Mouse (Mus musculus) midbrain, postnatal 0 days (tissue): ENCODE measurements at regions not wholly inside any gene's neighbourhood (a gene's known extent, or its start where the extent isn't known, plus 50 kb on each side); places are given as distances from the start of the nearest gene placed in this dataset.
A peak's percentile ranks its signal among the peaks of the same experiment; 100 is the strongest.

ENCODE experiments used
- ATAC-seq: fragments of 200-750 bp; cut with Nextera tagmentation; 2 replicates; pipeline ENCODE4 v1.8.0; 2017; ENCODE audit warnings: moderate number of reproducible peaks, mild to moderate bottlenecking, moderate TSS enrichment, moderate library complexity; ENCODE audit not compliant: low FRiP score
- DNase-seq: peaks from one replicate; pipeline ENCODE4 v3.0.0-alpha.2; 2015; ENCODE audit warnings: low spot score
- H3K27ac ChIP-seq: fragments of 300-500 bp; sonication (generic); 2 replicates; pipeline ENCODE4 v1.5.1; 2014; ENCODE audit warnings: low read depth, mild to moderate bottlenecking, low read length, mixed read lengths
- H3K27me3 ChIP-seq: fragments of 300-500 bp; sonication (generic); 2 replicates; pipeline ENCODE4 v1.6.1; 2014; ENCODE audit warnings: low read length, control low read depth, mixed read lengths; ENCODE audit not compliant: insufficient read depth
- H3K36me3 ChIP-seq: fragments of 300-500 bp; sonication (generic); 2 replicates; pipeline ENCODE4 v1.6.1; 2014; ENCODE audit warnings: low read length, control low read depth, mixed read lengths; ENCODE audit not compliant: insufficient read depth
- H3K4me1 ChIP-seq: fragments of 300-500 bp; sonication (generic); 2 replicates; pipeline ENCODE4 v1.6.1; 2014; ENCODE audit warnings: mild to moderate bottlenecking, control low read depth, antibody characterized with exemption, low read length, mixed read lengths; ENCODE audit not compliant: insufficient read depth
- H3K4me2 ChIP-seq: fragments of 300-500 bp; sonication (generic); 2 replicates; pipeline ENCODE4 v1.6.1; 2014; ENCODE audit warnings: low read depth, mild to moderate bottlenecking, low read length, mixed read lengths; ENCODE audit not compliant: poor library complexity, severe bottlenecking
- H3K4me3 ChIP-seq: fragments of 300-500 bp; sonication (generic); 2 replicates; pipeline ENCODE4 v1.5.1; 2014; ENCODE audit warnings: low read depth, mild to moderate bottlenecking, low read length, moderate library complexity
- H3K9ac ChIP-seq: fragments of 300-500 bp; sonication (generic); replicated peaks from 2 replicates; pipeline ENCODE4 v1.6.1; 2014; ENCODE audit warnings: mild to moderate bottlenecking, low read length, moderate library complexity, mixed read lengths; ENCODE audit not compliant: poor library complexity, severe bottlenecking
- H3K9me3 ChIP-seq: fragments of 300-500 bp; sonication (generic); 2 replicates; pipeline ENCODE4 v1.6.1; 2016; ENCODE audit warnings: low read length, control low read depth
- CTCF ChIP-seq: IDR thresholded peaks from 2 replicates; pipeline ENCODE4 v1.5.1; 2016; ENCODE audit warnings: antibody characterized with exemption, mild to moderate bottlenecking
- WGBS: fragments of 180-500 bp; shearing (Covaris S2); extraction: QIAGEN DNeasy Blood & Tissue Kit; methylation state at CpG from one replicate; pipeline ENCODE4 v1.1.7; 2014; 5-methylcytosine and 5-hydroxymethylcytosine counted together

- peaks cover 7% of the 10 kb centered on the region; the same call in 1 of the 2 replicates for H3K4me1 ChIP-seq
- 55% methylated on average over 26 of the region's 26 CpGs for WGBS
- peak; percentile 86 for DNase-seq
- H3K4me2 ChIP-seq: 0 out of 2 replicates have a peak overlapping the region, but pooled peaks have one; percentile 18
- ATAC-seq: no peak
- no peaks in the 10 kb centered on the region for H3K9me3 ChIP-seq
- TF ChIP-seq CTCF: no peak
- peak overlapping the region; percentile 40 for H3K27ac ChIP-seq
- H3K4me3 ChIP-seq: no peak overlapping the region
- no peak overlapping the region for H3K9ac ChIP-seq
- no peaks in the 10 kb centered on the region for H3K27me3 ChIP-seq
- H3K36me3 ChIP-seq: no peaks in the 10 kb centered on the region
These were observed 171.7 kb upstream of the Kazn start for GRCm38 (mm10) chr4:142410596-142411573.

- Histone ChIP-seq H3K4me3 (no peak overlapping the region), H3K9me3 (no peaks in the 10 kb centered on the region), H3K4me2 (no peak overlapping the region), H3K9ac (no peak overlapping the region), H3K36me3 (no peaks in the 10 kb centered on the region), H3K4me1 (no peaks in the 10 kb centered on the region), H3K27me3 (no peaks in the 10 kb centered on the region), H3K27ac (no peak overlapping the region)
- no peak for ATAC-seq
- WGBS: 77% methylated on average over 7 of the region's 7 CpGs
- peak; percentile 34 for TF ChIP-seq CTCF
- no peak for DNase-seq
These were observed 158.7 kb upstream of the Kazn start for GRCm38 (mm10) chr4:142397858-142398257.

GRCm38 (mm10) chr4:142392924-142393323 lies 153.7 kb upstream of the Kazn start:
- H3K4me1 ChIP-seq: no peaks in the 10 kb centered on the region
- H3K27ac ChIP-seq: no peak overlapping the region
- no peak overlapping the region for H3K4me3 ChIP-seq
- no peaks in the 10 kb centered on the region for H3K36me3 ChIP-seq
- H3K27me3 ChIP-seq: no peaks in the 10 kb centered on the region
- DNase-seq: peak; percentile 59
- H3K9ac ChIP-seq: no peak overlapping the region
- no peak overlapping the region for H3K4me2 ChIP-seq
- H3K9me3 ChIP-seq: no peaks in the 10 kb centered on the region
- WGBS: 54% methylated on average over 2 of the region's 2 CpGs
- peak; percentile 77 for TF ChIP-seq CTCF
- ATAC-seq: no peak

GRCm38 (mm10) chr4:142390531-142391195 lies 151.5 kb upstream of the Kazn start:
- H3K4me1 ChIP-seq: 0 out of 2 replicates have a peak, but pooled peaks cover 7% of the 10 kb centered on the region
- no peaks in the 10 kb centered on the region for H3K9me3 ChIP-seq
- no peak for ATAC-seq
- DNase-seq: peak; percentile 49
- H3K4me2 ChIP-seq: no peak overlapping the region
- no peak overlapping the region for H3K9ac ChIP-seq
- H3K36me3 ChIP-seq: no peaks in the 10 kb centered on the region
- 63% methylated on average over 21 of the region's 21 CpGs for WGBS
- H3K27me3 ChIP-seq: no peaks in the 10 kb centered on the region
- TF ChIP-seq CTCF: no peak
- H3K4me3 ChIP-seq: no peak overlapping the region
- H3K27ac ChIP-seq: no peak overlapping the region

DNA sequence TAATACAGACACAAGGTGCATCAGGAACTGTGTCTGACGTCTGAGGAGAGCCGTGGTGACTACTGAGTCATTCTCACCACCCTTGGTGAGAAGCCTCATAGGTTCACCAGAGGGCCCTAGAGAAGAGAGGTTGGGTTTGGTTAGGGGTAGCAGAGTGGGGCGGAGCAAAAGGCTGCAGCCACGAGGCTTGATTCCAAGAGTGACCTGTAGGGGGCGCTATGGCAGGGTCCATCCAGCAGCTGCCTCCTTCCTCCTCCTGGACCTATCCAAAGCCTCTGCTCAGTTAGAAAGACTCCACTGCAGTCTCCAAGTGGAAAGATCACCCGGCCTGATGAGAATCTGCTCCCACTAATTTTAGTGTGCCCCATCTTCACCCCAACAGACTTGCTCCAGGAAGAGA lies 149.3 kb upstream of the Kazn start:
- H3K9me3 ChIP-seq: no peaks in the 10 kb centered on the region
- H3K9ac ChIP-seq: no peak overlapping the region
- no peak overlapping the region for H3K27ac ChIP-seq
- no peak for DNase-seq
- no peak for ATAC-seq
- 0 out of 2 replicates have a peak, but pooled peaks cover 7% of the 10 kb centered on the region for H3K4me1 ChIP-seq
- peak; percentile 6; the same call in 1 of the 2 replicates for TF ChIP-seq CTCF
- no peaks in the 10 kb centered on the region for H3K36me3 ChIP-seq
- no peak overlapping the region for H3K4me2 ChIP-seq
- no peaks in the 10 kb centered on the region for H3K27me3 ChIP-seq
- WGBS: 85% methylated on average over 6 of the region's 6 CpGs
- H3K4me3 ChIP-seq: no peak overlapping the region

GRCm38 (mm10) chr4:142381168-142381567 lies 142.0 kb upstream of the Kazn start:
- no peak for TF ChIP-seq CTCF
- WGBS: 63% methylated on average over 7 of the region's 7 CpGs
- Histone ChIP-seq H3K4me2 (no peak overlapping the region), H3K4me3 (no peak overlapping the region), H3K4me1 (0 out of 2 replicates have a peak, but pooled peaks cover 4% of the 10 kb centered on the region), H3K9ac (no peak overlapping the region), H3K27ac (no peak overlapping the region), H3K36me3 (no peaks in the 10 kb centered on the region), H3K9me3 (no peaks in the 10 kb centered on the region), H3K27me3 (no peaks in the 10 kb centered on the region)
- DNase-seq: peak; percentile 35
- no peak for ATAC-seq
